Mouse (Mus musculus) gastrocnemius, adult 2 months (tissue): ENCODE data around the gene Adamtsl5. TPM values are rescaled to one million over a fixed set of nuclear protein-coding genes. Genes with fewer than 3 reads are reported as not detected.

ENCODE experiments used
- DNase-seq: peaks from one replicate; pipeline ENCODE4 v3.0.0; 2022
- H3K27ac ChIP-seq: fragments of 200-600 bp; 2 replicates; pipeline ENCODE4 v1.8.1; 2022; ENCODE audit warnings: mild to moderate bottlenecking
- H3K4me3 ChIP-seq: fragments of 200-600 bp; 2 replicates; pipeline ENCODE4 v1.8.1; 2022; ENCODE audit warnings: mild to moderate bottlenecking, moderate library complexity
- CTCF ChIP-seq: fragments of 200-600 bp; IDR thresholded peaks from 2 replicates; pipeline ENCODE4 v1.8.1; 2022; ENCODE audit warnings: antibody characterized with exemption, mild to moderate bottlenecking, moderate library complexity
- intact Hi-C: fragments of 180-260 bp; cut with DNase I; formaldehyde crosslinking; loops from one replicate; pipeline ENCODE4 v1.15.1; 2025
- total RNA-seq, 2 experiments: library from RNA; stranded (reverse); gene quantifications; 2 replicates each; pipeline ENCODE4 v1.2.3; 2021

The Adamtsl5 gene
- total RNA-seq, 2 experiments from 2014 or later: 26.2 to 43.3 TPM

DNA sequence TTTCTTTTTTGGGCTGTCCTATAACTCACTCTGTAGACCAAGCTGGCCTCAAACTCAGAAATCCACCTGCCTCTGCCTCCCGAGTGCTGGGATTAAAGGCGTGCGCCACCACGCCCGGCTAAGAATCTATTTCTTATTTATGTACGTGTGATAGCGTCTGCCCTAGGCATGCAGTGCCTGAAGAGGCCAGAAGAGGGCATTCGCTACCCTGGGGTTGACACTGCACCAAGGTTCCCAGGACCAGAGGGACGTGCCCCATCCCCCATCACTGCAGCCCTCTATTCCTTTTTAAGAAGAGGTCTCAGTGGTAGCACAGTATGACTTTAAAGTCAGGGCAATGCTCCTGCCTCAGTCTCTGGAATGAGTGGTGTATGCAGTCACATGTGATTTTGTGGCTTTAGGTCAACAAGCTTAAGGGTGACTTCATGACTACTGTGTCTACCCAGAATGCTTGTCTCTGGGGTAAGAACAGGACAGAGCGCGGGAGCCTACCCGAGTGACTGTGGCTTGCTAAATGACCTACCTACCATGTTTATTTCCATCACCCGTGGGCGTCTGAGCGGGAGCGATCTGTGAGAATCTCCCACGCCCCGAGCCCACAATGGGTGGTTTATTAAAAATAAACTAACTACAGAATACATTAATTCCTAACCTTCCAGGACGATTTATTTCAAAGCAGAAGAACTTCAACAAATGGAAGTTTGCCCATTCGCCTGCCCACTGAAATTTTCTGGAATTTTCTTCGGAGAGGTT, 22.0 kb upstream of the Adamtsl5 start:
- intact Hi-C loops: loop anchor here (10.0 kb wide), 1 partner anchor 135 kb away; no protein-coding TSS in a partner anchor
- no peak for DNase-seq
- TF ChIP-seq CTCF: peak; percentile 50

DNA sequence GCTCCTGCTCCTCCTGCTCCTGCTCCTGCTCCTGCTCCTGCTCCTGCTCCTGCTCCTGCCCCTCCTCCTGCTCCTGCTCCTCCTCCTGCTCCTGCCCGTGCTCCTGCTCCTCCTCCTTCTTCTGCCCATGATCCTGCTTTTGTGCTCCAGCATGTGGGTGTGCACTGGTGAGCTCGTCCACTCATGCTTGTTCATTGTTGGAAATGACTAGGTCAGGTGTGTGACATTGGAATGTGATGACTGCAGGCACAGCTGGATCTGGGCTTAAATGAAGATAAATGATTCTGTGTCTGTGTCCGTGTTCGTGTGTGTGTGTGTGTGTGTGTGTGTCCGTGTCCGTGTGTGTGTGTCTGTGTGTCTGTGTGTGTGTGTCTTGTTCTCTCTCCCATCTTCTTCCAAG, 20.2 kb upstream of the Adamtsl5 start:
- no peak overlapping the region for H3K27ac ChIP-seq
- intact Hi-C loops: no loop called here
- no peak for TF ChIP-seq CTCF
- no peak overlapping the region for H3K4me3 ChIP-seq
- no peak for DNase-seq

More for the DNA sequence above, 22.0 kb upstream of the Adamtsl5 start:
- Histone ChIP-seq H3K4me3 (no peak overlapping the region), H3K27ac (no peak overlapping the region)

DNA sequence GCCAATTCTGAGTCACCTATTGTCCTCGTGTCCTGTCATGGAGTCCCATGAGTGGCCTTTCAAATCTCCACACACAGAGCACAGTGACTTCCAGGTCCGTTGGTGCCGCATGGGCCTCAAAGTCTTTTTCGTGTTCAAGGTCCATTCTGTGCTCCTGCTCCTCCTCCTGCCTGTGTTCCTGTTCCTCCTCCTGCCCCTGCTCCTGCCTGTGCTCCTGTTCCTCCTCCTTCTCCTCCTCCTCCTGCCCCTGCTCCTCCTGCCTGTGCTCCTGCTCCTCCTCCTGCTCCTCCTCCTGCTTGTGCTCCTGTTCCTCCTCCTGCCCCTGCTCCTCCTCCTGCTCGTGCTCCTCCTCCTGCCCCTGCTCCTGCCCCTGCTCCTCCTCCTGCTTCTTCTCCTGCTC, 19.7 kb upstream of the Adamtsl5 start:
- intact Hi-C loops: no loop called here
- no peak overlapping the region for H3K4me3 ChIP-seq
- no peak overlapping the region for H3K27ac ChIP-seq
- DNase-seq: no peak
- TF ChIP-seq CTCF: no peak

DNA sequence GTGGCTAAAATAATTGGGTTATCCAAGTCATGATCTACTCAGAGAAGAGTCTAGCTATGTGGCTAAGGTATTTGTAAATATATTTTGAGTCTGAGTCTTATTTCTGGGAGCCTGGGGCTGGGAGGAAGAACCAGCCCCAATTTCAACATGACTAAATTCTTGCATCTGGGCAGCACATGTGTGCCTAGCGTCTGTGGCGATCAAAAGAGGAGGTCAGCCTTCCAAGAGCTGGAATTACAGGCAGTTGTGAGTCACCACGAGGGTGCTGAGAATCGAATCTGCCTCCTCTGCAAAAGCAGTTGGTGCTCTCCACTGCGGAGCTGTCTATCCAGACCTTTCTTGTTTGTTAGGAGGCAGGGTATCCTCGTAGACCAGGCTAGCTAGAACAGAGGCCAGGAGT, 17.5 kb upstream of the Adamtsl5 start:
- no peak for DNase-seq
- Histone ChIP-seq H3K27ac (no peak overlapping the region), H3K4me3 (no peak overlapping the region)
- no peak for TF ChIP-seq CTCF
- intact Hi-C loops: no loop called here

DNA sequence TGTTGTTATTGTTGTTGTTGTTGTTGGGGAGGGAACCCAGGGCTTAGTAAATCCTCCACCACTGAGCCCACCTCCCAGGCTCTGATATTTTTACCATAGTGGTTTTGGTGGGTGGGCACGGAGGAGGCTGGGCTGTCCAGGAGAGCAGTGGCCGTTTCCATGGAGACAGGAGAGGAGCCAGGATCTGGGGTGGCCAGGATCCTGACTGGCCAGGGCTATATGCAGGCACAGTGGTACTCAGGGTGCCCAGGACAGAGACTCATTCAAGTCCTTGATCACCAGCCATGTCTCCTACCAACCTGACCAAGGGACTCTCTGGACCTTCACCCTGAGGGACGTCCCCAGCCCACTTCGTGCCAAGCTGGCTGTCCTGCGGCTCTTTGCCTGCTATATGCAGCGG, 15.5 kb upstream of the Adamtsl5 start:
- no peak overlapping the region for H3K27ac ChIP-seq
- no peak for DNase-seq
- no peak overlapping the region for H3K4me3 ChIP-seq
- intact Hi-C loops: no loop called here
- TF ChIP-seq CTCF: no peak

DNA sequence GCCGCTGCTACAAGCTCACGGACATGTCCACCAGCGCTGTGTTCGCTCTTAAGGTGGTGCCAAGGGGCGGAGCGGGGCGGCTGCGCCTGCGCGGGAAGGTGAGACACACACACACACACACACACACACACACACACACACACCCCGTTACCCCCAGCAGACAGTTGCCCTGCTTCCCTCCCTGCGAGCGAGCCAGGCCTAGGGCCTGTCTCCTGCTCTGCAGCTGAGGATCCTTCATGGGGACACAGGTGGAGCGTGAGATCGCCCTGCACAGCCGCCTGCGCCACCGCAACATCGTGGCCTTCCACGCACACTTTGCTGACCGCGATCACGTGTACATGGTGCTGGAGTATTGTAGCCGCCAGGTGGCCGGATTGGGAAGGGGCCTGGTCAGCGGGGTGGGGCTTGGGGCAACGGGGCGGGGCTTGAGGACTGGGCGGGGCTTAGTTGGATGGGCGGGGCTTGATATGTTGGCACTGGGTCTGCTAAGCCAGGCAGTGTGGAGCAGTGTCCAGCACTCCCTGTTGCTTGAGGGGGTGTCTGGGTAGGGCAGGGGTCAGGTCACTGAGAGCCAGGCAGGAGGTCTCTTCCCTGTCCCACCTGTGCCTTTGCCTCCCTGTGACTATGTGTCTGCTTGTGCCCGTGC, 9.9 kb upstream of the Adamtsl5 start:
- no peak overlapping the region for H3K27ac ChIP-seq
- DNase-seq: peak; percentile 57
- peak overlapping the region; percentile 54 for H3K4me3 ChIP-seq
- intact Hi-C loops: no loop called here
- TF ChIP-seq CTCF: peak; percentile 4; the same call in 1 of the 2 replicates

DNA sequence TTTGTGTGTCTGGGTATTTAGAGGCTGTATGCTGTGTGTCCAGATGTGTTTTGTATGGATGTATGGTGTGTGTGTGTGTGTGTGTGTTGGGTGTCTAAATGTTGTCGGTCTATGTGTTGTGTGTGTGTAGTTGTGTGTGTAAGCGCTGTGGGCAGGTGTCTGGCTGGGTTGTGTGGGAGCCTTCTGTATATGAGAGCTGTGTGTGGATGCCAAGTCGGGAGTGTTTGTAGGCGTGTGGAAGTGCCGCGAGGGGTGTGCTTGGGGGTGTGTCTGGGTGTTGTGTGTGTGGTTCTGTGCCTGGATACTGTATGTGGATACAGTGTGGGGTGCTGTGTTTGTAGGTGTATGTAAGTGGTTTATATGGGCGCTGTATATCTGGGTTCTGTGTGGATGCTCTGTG, 9.1 kb upstream of the Adamtsl5 start:
- no peak for DNase-seq
- intact Hi-C loops: no loop called here
- no peak for TF ChIP-seq CTCF
- no peak overlapping the region for H3K27ac ChIP-seq
- H3K4me3 ChIP-seq: peak overlapping the region; percentile 54; the same call in 1 of the 2 replicates

DNA sequence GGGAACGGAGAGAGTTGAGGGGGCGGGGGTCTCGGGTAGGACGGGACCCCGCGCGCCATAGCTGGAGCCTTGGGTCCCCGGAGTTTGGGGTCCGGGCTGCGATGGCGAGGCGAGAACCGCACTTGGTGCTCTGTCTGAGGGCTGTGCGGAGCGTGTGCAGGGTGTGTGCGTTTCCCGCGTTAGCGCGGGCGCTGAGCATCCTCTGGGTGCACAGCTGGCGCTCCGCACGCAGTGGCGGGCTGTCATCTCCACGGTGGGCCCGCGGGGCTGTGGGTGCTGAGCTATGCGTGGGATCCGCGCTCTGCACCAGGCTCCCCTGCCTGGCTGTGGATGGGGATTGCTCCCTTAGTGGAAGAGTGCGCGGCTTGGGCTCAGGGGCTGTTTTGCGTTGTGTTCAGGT, 8.5 kb upstream of the Adamtsl5 start:
- TF ChIP-seq CTCF: no peak
- peak overlapping the region; percentile 44 for H3K4me3 ChIP-seq
- no peak for DNase-seq
- H3K27ac ChIP-seq: no peak overlapping the region
- intact Hi-C loops: no loop called here

DNA sequence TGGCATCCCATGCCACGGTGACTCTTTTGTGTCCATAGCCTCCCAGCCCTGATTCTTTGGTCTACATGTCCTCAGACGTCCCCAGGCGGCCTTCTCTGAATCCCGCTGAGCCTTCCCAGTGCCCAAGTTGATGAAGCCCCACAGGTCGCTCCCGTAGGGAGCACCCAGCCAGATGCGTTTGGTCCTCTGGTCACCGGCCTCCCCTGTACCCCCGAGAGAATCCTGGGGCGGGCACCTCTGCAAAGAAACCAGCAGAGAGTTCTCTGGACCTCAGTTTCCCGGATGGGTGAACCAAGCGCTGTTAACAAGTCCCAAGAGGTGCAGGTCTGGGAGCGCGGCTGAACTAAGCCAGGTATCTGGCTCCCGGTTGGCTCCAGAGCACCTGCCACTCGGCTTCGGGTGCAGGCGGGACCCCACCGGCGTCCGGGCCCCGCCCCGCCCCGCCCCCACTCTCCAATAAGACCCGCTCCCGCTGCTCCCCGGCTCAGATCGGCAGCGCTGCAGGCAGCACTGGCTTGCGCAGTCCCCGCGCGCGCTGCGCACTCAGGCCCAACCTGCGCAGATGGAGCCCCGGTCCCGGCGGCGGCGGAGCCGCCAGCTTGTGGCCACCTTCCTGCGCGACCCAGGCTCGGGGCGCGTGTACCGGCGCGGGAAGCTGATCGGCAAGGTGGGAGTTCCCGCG, 7.9 kb upstream of the Adamtsl5 start, which contains the start of gene Plk5:
TSS of gene Plk5 (plus strand) at position 459 of the 682 bp plus-strand sequence.
- no peak within 1 kb of the TSS for H3K27ac ChIP-seq
- DNase-seq: no peak
- peak within 1 kb of the TSS; percentile 44 for H3K4me3 ChIP-seq
- intact Hi-C loops: no loop called here
- no peak for TF ChIP-seq CTCF

DNA sequence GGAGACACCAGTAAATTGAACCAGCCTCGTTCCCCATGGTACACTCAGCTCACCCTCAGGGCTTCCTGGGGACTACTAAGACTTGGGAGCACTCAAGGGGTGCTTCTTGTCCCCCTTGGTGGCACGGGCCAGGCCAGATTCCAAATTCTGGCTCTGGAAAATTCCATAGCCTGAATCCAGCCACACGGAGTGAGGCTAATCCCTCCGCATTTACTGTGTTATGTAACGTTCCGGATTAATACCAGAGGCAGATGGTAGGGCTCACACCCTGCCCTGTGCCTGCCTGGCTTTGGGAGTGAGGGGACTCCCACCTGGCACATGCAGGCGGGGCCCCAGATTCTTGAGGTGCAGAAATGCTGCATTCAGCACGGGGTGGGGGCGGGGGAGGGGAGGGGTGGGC, 7.2 kb upstream of the Adamtsl5 start:
- TF ChIP-seq CTCF: no peak
- Histone ChIP-seq H3K4me3 (no peak overlapping the region), H3K27ac (no peak overlapping the region)
- DNase-seq: no peak
- intact Hi-C loops: no loop called here

DNA sequence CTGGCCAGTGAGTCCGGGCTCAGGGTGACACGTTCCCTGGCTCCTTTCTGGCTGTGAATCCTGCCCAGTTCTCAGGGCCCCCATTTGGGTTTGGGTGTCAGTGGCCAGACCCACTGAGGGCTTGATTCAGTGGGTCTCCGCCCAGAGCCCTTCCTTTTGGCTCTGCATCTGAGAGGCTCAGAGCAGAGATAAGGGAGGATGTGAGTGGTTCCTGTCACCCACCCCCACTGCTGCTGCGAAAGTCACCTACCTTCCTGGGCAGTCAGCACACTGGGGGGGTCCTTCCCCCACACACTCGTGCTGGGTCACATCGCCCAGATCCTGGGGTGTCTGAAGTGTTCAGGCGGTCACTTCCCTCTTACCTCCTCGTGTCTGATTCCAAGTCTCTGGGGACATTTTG, 4.5 kb upstream of the Adamtsl5 start:
- no peak for TF ChIP-seq CTCF
- DNase-seq: no peak
- no peak overlapping the region for H3K4me3 ChIP-seq
- intact Hi-C loops: no loop called here
- H3K27ac ChIP-seq: no peak overlapping the region

DNA sequence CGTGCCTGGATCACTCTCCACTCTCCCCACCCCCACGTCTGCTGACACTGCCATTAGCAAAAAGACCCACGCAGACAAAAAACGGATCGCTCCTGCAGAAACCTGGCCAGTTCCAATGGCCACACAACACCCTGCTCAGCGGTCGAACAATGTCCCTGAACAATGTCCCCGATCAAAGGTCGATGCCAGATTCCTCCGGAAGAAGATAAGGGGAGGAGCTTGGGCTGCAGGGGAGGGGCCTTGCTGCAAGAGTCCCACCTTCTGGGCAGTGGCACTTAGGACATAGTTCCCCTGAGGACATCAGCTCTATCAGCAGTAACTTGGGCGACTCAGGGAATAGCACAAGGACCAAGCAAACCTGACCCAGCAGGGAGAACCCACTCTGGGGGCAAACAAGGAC, 3.7 kb upstream of the Adamtsl5 start:
- Histone ChIP-seq H3K4me3 (no peak overlapping the region), H3K27ac (no peak overlapping the region)
- TF ChIP-seq CTCF: no peak
- intact Hi-C loops: no loop called here
- no peak for DNase-seq

DNA sequence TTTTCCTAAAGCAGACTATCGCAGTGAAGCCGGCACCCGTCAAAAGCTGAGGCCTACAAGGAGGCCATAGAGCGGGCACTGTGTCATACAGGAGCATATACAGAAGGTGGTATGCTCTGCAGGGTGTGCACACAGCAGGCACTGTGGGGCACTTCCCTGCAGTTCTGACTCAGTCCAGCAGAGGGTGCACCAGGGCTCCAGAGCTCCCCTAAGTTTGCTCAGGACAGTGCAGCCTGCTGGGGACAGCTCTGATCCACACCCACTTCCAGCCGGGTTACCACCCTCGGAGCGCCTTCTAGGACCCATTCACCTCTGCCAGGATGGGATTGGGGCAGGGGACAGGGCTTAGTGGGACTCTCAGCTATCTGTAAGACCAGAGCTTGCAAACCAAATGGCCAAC, 2.1 kb upstream of the Adamtsl5 start:
- Histone ChIP-seq H3K27ac (no peak overlapping the region), H3K4me3 (no peak overlapping the region)
- intact Hi-C loops: loop anchor here (1.0 kb wide), 1 partner anchor 24 kb away; no protein-coding TSS in a partner anchor
- DNase-seq: peak; percentile 90
- TF ChIP-seq CTCF: peak; percentile 98
